Mouse (Mus musculus): Measurements from ENCODE around the gene Pcnx4. TPM values are rescaled to one million over a fixed set of nuclear protein-coding genes. Genes with fewer than 3 reads are reported as not detected.
A peak's percentile ranks its signal among the peaks of the same experiment; 100 is the strongest.

Gene Pcnx4
- 13.4 and 14.4 TPM in 2 replicates for polyA plus RNA-seq (2016; fragmentation: Nextera tagmentation; extraction: Ambion mirVana)

DNA sequence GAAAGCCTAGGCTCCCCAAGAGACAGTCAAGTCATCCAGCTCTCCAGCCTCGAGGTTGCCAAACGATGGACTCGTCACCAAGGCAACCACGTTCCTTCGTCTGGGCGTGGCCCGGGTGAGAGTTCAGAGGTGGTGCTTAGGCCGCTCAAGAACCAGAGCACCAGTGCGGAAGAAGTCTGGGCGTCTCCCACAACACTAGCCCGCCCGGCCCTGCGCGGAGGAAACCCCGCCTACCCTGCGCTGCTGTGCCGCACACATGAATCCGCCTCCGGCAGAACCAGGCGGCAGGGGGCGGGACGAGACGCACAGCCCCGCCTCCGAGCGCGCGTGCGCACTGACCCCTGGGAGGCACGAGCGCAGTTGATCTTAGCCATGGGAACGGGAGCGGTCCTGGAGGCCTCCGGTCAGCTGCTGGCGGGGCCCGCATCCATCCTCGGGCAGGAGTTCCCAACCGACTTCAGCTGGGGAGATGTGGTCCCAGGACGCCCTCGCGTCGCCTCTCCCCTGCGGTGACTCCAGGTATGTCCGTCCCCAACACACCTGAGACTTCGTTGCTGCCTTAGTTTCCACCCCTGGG lies at the start of gene Pcnx4:
Gene Pcnx4 (plus strand): TSS at position 363 of the 577 bp plus-strand sequence.
- no peaks in the 10 kb centered on the region for H3K27me3 ChIP-seq (ENCODE audit: poor library complexity, severe bottlenecking)
- peaks cover 21% of the 10 kb centered on the region for H3K4me1 ChIP-seq
- H3K36me3 ChIP-seq (replicated peaks) = peaks cover 10% of the 10 kb centered on the region; the same call in 1 of the 2 replicates
- no peaks in the 10 kb centered on the region for H3K9me3 ChIP-seq
- H3K4me3 ChIP-seq = peak within 1 kb of the TSS; percentile 73
- under 1% methylated on average over 45 of the region's 45 CpGs for WGBS
- DNase-seq (ENCODE audit: extremely low spot score, low spot score) = peak; percentile 97
- peak within 1 kb of the TSS; percentile 90 for H3K27ac ChIP-seq

DNA sequence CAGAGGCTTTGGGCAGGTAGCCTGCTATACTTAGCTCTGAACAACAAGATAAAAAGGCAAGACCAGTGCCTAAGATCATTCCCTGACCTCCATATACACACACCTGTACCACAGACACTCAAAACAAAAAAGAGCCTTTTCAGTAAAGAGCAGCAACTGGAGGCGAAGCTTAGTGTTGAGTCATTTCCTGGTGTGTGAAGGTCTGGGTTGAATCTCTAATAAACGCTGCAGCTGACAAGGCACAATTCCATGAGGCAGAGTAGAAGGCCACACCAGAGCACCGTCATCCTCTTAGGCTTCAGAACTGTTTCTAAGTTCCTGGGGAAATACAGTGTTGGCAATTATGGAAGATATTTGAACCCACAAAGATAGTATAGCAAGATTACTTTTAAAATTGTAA lies 48.7 kb upstream of the Pcnx4 start:
- no peak overlapping the region for H3K4me3 ChIP-seq
- H3K9me3 ChIP-seq = no peaks in the 10 kb centered on the region
- 92% methylated on average over 3 of the region's 3 CpGs for WGBS
- no peaks in the 10 kb centered on the region for H3K27me3 ChIP-seq (ENCODE audit: poor library complexity, severe bottlenecking)
- no peak overlapping the region for H3K27ac ChIP-seq
- no peaks in the 10 kb centered on the region for H3K36me3 ChIP-seq (replicated peaks)
- no peak for DNase-seq (ENCODE audit: extremely low spot score, low spot score)
- no peaks in the 10 kb centered on the region for H3K4me1 ChIP-seq

DNA sequence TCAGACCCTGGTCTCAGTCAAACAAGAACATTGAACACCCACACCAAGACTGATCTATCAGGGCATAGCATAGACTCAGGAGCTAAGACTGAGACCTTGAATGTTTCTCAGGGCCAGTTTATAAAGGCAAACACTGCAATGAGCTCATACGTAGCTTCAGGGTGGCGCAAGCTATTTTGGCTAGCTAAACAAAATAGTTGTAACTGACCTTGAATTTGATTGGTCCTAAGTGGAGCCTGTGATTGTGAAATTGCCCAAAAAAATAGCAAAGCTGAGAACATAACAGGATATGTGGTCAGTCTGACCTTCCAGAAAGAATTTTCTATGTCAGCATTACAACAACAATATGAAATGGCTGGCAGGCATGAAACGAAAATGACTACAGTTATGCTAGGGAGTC lies 46.2 kb upstream of the Pcnx4 start:
- no peaks in the 10 kb centered on the region for H3K27me3 ChIP-seq (ENCODE audit: poor library complexity, severe bottlenecking)
- no peak overlapping the region for H3K27ac ChIP-seq
- 94% methylated on average over 3 of the region's 3 CpGs for WGBS
- no peaks in the 10 kb centered on the region for H3K4me1 ChIP-seq
- no peaks in the 10 kb centered on the region for H3K36me3 ChIP-seq (replicated peaks)
- H3K4me3 ChIP-seq = no peak overlapping the region
- DNase-seq (ENCODE audit: extremely low spot score, low spot score) = no peak
- no peaks in the 10 kb centered on the region for H3K9me3 ChIP-seq

DNA sequence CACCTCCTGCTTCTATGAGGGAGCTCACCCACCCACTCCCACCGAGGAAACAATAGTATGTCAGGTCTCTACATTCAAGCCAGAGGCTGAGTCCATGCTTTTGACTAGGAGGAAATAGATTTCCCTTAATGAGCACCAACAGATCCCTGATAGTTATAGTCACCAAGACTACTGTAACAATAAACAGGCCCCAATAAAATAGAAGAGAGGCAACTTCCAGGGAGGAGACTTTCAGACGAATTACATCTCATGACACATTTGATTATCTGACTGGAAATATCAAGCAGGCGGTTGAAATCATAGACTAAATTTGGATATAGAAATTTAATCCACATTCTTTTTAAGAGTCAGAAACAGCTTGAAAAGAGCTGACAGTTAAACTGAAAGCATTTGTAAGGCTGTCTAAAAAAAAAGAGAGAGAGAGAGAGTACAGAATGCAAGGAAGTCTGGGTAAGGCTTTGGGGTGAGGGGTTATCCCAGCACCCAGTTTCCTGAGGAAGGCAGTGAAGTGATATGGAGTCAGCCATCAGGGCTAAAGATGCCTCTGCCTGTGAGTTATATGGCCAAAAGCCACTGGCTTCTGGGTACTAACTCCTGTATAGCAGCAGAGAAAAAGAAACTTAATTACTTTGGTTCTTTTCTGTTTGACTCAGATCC lies 45.0 kb upstream of the Pcnx4 start:
- Histone ChIP-seq H3K4me1 (no peaks in the 10 kb centered on the region), H3K27me3 (ENCODE audit: poor library complexity, severe bottlenecking) (no peaks in the 10 kb centered on the region), H3K27ac (no peak overlapping the region), H3K4me3 (no peak overlapping the region), H3K9me3 (no peaks in the 10 kb centered on the region), H3K36me3 (replicated peaks) (no peaks in the 10 kb centered on the region)
- no peak for DNase-seq (ENCODE audit: extremely low spot score, low spot score)
- WGBS = 83% methylated on average over 3 of the region's 3 CpGs

DNA sequence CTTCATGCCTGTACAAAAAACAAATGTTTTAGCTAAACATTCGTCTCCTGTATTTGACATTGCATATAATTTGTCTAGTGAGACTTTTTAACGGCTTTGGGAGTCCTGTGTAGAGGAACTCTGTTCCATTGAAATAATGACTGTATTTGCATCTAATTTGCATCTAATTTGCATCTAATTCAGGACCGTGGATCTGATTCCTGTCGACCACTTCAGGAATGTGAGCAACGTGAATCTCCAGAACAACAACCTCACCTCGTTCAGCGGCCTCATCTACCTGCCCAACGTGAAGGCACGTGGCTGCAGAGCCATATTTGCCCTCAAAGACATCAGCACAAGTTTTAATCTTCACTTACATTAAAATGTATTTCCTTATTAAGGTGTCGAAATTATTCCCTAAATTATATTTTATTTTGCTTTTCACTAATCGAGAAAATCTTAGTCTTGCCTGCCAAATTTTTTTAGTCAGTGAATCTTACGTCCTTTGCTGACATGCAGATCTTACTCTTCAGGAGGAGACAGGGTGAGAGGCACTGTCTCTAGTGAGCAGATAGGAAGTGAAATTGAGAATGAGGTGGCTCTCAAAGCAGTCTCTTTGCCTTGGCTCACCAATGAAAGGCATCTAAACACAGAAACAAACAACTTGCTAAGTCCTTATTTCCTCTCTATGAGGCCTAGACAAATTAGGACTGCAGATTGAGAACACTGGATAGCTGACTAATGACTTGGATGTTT lies 39.1 kb upstream of the Pcnx4 start:
- Histone ChIP-seq H3K27me3 (ENCODE audit: poor library complexity, severe bottlenecking) (no peaks in the 10 kb centered on the region), H3K4me3 (no peak overlapping the region), H3K9me3 (no peaks in the 10 kb centered on the region), H3K4me1 (no peaks in the 10 kb centered on the region), H3K27ac (no peak overlapping the region), H3K36me3 (replicated peaks) (no peaks in the 10 kb centered on the region)
- DNase-seq (ENCODE audit: extremely low spot score, low spot score) = no peak
- WGBS = 80% methylated on average over 12 of the region's 12 CpGs

DNA sequence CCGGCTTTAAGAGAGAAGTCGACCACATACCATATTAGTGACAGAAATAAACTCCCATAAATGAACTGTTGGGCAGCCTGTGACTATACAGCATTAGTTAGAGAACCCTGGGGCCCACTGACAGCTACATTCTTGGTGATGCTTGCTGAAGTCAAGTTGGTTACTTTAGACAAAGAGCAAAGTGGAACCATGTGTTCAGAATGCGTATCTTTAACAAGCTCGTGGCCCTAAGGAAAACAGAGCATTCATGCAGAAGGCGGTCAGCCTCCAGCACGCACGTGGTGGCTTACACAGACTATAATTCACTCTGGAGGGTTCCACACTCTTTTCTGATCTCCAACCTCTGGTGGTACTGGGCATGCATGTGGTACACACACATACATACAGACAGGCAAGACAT lies 26.6 kb upstream of the Pcnx4 start:
- peaks cover 7% of the 10 kb centered on the region for H3K4me1 ChIP-seq
- H3K9me3 ChIP-seq = no peaks in the 10 kb centered on the region
- no peak overlapping the region for H3K27ac ChIP-seq
- no peaks in the 10 kb centered on the region for H3K36me3 ChIP-seq (replicated peaks)
- H3K4me3 ChIP-seq = no peak overlapping the region
- WGBS = 69% methylated on average over 7 of the region's 7 CpGs
- DNase-seq (ENCODE audit: extremely low spot score, low spot score) = no peak
- no peaks in the 10 kb centered on the region for H3K27me3 ChIP-seq (ENCODE audit: poor library complexity, severe bottlenecking)

DNA sequence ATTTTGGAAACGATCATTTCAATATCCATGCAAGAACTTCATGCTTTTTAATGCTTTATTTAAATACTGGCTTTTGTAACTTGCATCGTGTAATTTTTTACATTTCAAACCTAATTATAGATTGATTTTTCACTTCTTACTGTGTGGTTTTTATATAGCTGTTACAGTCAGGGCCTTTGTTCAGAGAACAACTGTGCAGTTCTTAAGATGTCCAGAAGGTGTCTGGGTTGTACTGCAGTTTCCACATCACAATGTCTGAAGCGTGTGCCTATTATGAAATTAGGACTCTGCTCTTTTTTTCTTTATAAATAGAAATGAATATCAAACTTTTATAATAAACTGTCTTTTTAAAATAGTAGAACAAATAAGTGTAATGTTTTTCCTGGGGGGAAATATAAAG lies 20.7 kb upstream of the Pcnx4 start:
- WGBS = 77% methylated on average over 3 of the region's 3 CpGs
- H3K9me3 ChIP-seq = no peaks in the 10 kb centered on the region
- H3K36me3 ChIP-seq (replicated peaks) = no peaks in the 10 kb centered on the region
- H3K27ac ChIP-seq = no peak overlapping the region
- H3K4me3 ChIP-seq = no peak overlapping the region
- no peak for DNase-seq (ENCODE audit: extremely low spot score, low spot score)
- H3K27me3 ChIP-seq (ENCODE audit: poor library complexity, severe bottlenecking) = no peaks in the 10 kb centered on the region
- H3K4me1 ChIP-seq = peaks cover 24% of the 10 kb centered on the region

DNA sequence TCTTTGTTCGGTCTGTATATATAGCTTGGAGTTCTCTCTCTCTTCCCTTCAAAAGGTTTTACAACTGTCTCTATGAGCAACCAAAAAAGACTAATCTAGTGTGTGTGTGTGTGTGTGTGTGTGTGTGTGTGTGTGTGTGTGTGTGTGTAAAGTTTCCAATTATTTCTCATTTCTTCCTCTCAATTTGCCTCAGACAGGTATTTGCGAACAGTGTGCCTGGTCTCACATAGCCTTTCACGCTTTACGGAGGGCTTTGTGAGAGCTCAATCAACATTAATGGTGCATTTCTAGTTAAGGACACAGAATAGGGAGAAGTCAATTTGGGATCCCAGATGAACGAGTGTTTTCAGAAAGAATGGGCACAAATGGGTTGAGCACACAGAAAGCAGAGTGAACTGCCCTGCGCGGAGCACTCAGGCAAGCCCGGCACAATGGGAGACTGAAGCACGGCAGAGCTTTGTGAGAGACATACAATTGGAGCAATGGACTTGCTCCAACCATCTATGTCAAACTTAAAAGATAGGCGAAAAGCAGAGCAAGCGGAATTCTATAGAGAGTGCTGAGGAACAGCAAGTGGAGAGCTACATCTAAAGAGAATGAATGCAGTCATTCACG lies 18.0 kb upstream of the Pcnx4 start:
- WGBS = 47% methylated on average over 12 of the region's 12 CpGs
- Histone ChIP-seq H3K9me3 (no peaks in the 10 kb centered on the region), H3K4me1 (peaks cover 17% of the 10 kb centered on the region), H3K27me3 (ENCODE audit: poor library complexity, severe bottlenecking) (no peaks in the 10 kb centered on the region), H3K36me3 (replicated peaks) (no peaks in the 10 kb centered on the region), H3K4me3 (0 out of 2 replicates have a peak overlapping the region, but pooled peaks have one; percentile 1), H3K27ac (no peak overlapping the region)
- DNase-seq (ENCODE audit: extremely low spot score, low spot score) = peak; percentile 25

DNA sequence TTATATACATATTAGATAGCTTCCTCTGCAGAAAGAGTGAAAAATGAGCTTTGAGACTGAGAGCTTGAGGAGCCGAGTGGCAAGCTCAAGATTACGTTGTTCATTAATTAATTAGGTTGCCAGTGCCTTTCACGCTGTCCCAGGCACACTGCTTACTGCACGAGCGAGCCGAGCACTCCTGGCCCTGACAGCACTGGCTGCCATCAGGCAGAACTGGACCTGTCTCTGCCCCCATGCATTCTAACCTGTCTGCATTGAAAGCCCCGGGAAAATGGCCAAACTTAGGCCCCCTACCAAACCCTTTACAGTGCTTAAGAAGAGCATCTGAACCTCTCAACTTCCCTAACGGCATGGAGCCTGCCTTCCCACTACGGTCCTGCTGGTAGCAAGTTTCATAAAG lies 16.8 kb upstream of the Pcnx4 start:
- Histone ChIP-seq H3K27me3 (ENCODE audit: poor library complexity, severe bottlenecking) (no peaks in the 10 kb centered on the region), H3K36me3 (replicated peaks) (no peaks in the 10 kb centered on the region), H3K27ac (peak overlapping the region; percentile 12; the same call in 1 of the 2 replicates), H3K4me1 (peaks cover 17% of the 10 kb centered on the region), H3K9me3 (no peaks in the 10 kb centered on the region), H3K4me3 (no peak overlapping the region)
- no peak for DNase-seq (ENCODE audit: extremely low spot score, low spot score)
- WGBS = 65% methylated on average over 9 of the region's 9 CpGs

DNA sequence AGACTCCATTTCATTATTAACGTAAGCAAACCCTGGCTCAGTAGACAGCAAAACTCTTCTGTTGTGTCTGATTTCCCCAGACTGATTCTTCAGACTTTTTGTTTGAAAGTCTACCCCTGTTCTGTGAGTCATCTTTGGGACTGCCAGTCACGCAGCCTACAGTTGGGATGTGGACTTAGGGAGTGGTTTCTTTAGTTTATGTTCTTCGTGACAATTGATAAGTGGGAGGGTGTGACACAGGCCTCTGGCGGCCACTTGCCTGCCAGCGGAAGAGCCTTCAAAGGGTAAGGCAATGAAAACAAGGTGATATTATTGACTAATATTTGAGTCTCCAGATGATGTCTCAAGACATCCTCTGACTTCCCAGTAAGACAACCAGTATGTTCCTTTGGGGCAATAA lies 16.3 kb upstream of the Pcnx4 start:
- Histone ChIP-seq H3K27ac (no peak overlapping the region), H3K36me3 (replicated peaks) (no peaks in the 10 kb centered on the region), H3K4me3 (no peak overlapping the region), H3K9me3 (no peaks in the 10 kb centered on the region), H3K4me1 (peaks cover 17% of the 10 kb centered on the region), H3K27me3 (ENCODE audit: poor library complexity, severe bottlenecking) (no peaks in the 10 kb centered on the region)
- DNase-seq (ENCODE audit: extremely low spot score, low spot score) = no peak
- 89% methylated on average over 5 of the region's 5 CpGs for WGBS

DNA sequence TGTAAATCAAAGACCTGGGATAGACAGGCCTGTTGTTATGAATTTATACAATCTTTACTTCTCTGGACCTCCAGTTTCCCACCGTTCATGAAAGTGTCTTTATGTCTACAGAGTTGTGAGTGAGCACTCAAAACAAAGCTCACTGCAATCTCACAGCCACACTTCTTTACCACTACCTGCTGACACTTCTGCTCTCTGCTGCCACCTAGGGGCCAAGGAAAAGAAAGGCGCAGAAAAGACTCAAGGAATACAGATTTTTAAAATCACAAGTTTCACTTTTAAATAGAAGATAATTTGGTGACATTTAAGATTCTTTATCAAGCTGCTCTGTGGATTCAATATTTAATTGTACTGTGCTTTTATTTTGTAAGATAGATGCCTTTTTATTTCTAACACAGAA lies 15.5 kb upstream of the Pcnx4 start:
- no peak overlapping the region for H3K4me3 ChIP-seq
- H3K27me3 ChIP-seq (ENCODE audit: poor library complexity, severe bottlenecking) = no peaks in the 10 kb centered on the region
- peak; percentile 57 for DNase-seq (ENCODE audit: extremely low spot score, low spot score)
- no peaks in the 10 kb centered on the region for H3K36me3 ChIP-seq (replicated peaks)
- H3K27ac ChIP-seq = no peak overlapping the region
- WGBS = 4% methylated on average over 2 of the region's 2 CpGs
- H3K9me3 ChIP-seq = no peaks in the 10 kb centered on the region
- H3K4me1 ChIP-seq = peaks cover 17% of the 10 kb centered on the region

DNA sequence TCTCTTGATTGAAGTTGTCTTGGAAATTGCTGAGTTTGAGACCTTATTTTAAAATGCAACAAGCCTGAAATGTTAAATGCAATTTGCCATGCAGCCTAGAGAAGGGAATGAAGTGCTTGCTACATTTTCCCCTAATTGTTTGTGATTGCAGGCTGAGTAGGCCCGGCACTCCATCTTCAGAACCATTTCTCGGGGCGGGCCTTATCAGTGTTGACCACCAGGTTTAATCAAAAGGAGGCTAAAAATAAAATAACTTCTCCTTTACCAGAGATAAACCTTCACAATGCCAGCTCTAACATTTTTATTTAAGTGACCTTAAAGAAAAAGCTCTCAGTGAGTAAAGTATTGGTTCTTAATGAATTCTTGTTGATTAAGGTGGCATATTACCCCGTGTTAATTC lies 10.6 kb upstream of the Pcnx4 start:
- WGBS = 80% methylated on average over 4 of the region's 4 CpGs
- no peak for DNase-seq (ENCODE audit: extremely low spot score, low spot score)
- Histone ChIP-seq H3K27me3 (ENCODE audit: poor library complexity, severe bottlenecking) (no peaks in the 10 kb centered on the region), H3K4me3 (no peak overlapping the region), H3K4me1 (no peaks in the 10 kb centered on the region), H3K36me3 (replicated peaks) (no peaks in the 10 kb centered on the region), H3K27ac (no peak overlapping the region), H3K9me3 (no peaks in the 10 kb centered on the region)

DNA sequence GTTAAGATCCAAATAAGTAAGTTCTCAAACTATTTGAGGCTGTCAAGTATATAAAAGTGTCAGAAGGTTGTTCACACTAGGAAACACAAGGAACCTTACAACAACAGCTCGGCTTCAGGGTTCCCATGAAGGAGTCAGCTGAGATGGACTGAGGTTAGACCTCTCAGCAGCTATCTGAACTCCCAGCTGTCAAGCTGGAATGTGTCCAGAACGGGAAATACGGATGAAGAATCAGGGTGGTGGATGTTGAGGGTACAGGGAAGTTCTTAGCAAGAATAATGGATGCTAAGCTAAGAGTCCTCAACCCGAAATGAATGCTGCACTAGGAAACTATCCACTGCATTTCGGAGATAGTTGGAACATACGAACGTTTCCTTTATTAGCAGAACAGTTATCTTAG lies 3.9 kb upstream of the Pcnx4 start:
- Histone ChIP-seq H3K4me3 (no peak overlapping the region), H3K27ac (no peak overlapping the region), H3K27me3 (ENCODE audit: poor library complexity, severe bottlenecking) (no peaks in the 10 kb centered on the region), H3K4me1 (peaks cover 18% of the 10 kb centered on the region), H3K36me3 (replicated peaks) (no peaks in the 10 kb centered on the region), H3K9me3 (no peaks in the 10 kb centered on the region)
- DNase-seq (ENCODE audit: extremely low spot score, low spot score) = no peak
- 89% methylated on average over 7 of the region's 7 CpGs for WGBS
